Mouse (Mus musculus): ENCODE data around the gene Olfr1278.
"Not testable (repeated sequence)": the region's sequence is repeated elsewhere in the genome, so short reads cannot be mapped to it uniquely, and the experiment has no call there.

Gene Olfr1278

DNA sequence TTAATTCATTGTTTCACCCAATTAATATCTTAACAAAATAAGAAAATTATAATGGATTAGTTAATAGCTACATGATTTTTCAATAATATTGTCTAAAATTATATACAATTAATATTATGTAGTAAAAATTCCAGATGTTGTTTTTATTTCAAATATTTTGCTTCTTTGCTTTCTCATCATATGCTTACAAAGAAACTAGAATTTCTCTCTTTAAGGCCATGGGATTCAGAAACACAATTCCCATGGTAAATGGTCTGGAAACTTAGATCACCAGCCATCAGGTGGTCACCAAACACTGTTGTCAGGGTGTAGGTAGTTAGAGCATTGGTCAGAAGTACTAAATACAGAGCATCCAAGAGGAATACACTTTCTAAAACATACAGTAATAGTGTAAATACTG is at the start of gene Olfr1278:
TSS of gene Olfr1278 (plus strand) at position 301 of the 400 bp plus-strand sequence.
- no peak for DNase-seq (ENCODE audit: low spot score in 2 of 2)

DNA sequence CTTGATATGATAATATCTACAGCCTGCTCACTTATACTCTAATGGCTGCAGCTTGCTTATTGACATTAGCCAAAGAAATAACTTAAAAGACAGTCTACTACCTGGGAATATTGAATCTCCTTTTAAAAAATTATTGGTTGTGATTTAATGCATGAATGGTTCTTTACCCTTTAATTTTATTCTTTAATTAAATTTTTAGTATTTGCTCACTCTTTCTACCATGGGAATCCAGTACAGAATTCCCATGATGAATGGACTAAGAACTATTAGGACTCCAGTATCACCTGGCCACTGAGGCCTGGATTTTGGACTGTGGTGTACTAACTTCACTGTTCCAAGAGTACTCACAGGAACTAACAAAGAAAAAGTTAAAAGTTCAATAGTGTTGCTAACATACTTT is 35.7 kb upstream of the Olfr1278 start, which contains the start of gene Olfr1276:
TSS of gene Olfr1276 (plus strand) at position 301 of the 400 bp plus-strand sequence.
- DNase-seq (ENCODE audit: low spot score in 2 of 2) = no peak

DNA sequence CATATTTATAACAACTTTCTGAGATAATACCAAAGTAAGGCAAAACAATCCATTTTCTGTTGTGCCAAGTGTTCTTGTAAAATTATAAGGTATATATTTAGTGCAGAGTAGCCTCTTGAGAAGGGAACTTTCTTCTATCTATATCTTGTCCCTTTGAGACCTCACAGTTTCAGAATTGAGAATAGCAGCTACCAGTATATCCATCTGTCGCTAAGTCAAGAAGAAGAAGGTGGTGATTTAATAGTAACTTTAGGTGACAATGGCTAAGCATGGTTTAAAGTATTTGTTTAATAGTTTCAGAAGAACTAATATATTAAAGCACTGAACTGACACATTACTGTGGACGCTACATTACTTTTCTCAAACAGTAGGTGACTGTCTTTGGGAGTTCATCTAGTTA is 15.9 kb upstream of the Olfr1278 start, which contains the start of gene Olfr1277:
TSS of gene Olfr1277 (minus strand) at position 101 of the 400 bp plus-strand sequence.
- no peak for DNase-seq (ENCODE audit: low spot score in 2 of 2)

GRCm38 (mm10) chr2:111298541-111298940 is 8.6 kb downstream of the Olfr1278 start:
- DNase-seq (ENCODE audit: low spot score in 2 of 2) = no peak

DNA sequence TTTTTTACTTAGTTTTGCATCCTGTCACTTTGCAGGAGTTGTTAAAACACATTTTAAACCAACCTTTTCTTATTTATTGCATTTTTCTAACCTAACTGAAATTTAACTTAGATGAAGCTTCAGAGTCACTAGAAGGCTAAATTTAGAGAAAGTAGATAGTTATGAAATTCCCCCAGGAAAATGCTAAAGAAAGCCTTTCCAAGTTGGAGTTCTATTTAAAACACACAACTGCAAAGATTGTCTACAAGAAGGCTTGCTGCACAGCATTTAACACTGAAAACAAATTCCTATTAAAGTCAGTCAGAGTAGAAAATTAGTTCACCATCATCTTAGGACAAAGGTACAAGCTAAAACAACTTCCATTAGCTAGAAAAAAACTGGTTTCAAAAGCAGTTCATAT is 10.4 kb downstream of the Olfr1278 start, which contains the start of gene Olfr1279:
TSS of gene Olfr1279 (plus strand) at position 262 of the 400 bp plus-strand sequence.
- DNase-seq (ENCODE audit: low spot score in 2 of 2) = no peak

- no peak for DNase-seq (ENCODE audit: low spot score in 2 of 2)
Measured at GRCm38 (mm10) chr2:111313717-111314116, 23.8 kb downstream of the Olfr1278 start, which contains the start of gene Olfr1280. TSS of gene Olfr1280 (plus strand) at chr2:111314017.

DNA sequence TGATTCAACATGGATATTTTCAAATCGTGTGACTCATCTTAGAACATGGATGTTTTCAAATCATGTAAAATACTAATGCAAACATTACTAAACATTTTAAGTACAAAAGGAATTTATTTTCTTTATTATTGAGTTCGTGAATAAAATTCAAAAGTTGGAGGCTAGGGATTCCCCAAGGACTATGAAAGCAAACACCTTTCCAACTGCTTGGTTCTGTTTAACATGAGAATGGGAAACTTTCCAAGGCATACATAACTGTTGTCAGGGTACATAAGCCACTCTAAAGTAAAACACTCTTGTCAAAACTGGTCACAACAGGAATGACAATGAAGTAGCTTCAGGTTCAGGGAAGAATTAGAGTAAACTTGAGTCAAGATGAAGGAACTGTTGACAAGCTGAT is 36.3 kb downstream of the Olfr1278 start, which contains the start of gene Olfr1281:
TSS of gene Olfr1281 (plus strand) at position 301 of the 400 bp plus-strand sequence.
- DNase-seq (ENCODE audit: low spot score in 2 of 2) = no peak

- DNase-seq (ENCODE audit: low spot score in 2 of 2) = not testable (repeated sequence)
Measured at GRCm38 (mm10) chr2:111333721-111334120, 43.8 kb downstream of the Olfr1278 start.

GRCm38 (mm10) chr2:111335976-111336375 is 46.0 kb downstream of the Olfr1278 start, which contains the start of gene Olfr1282:
TSS of gene Olfr1282 (minus strand) at chr2:111336076.
- no peak for DNase-seq (ENCODE audit: low spot score in 2 of 2)

Measured in thymus, postnatal 10 days (tissue).